Mouse (Mus musculus) midbrain, embryonic 16.5 days (tissue): ENCODE measurements around the gene Carnmt1. TPM values are rescaled to one million over a fixed set of nuclear protein-coding genes. Genes with fewer than 3 reads are reported as not detected.

Source experiments
- ATAC-seq: fragments of 200-750 bp; cut with Nextera tagmentation; 2 replicates; pipeline ENCODE4 v1.8.0; 2017; ENCODE audit warnings: moderate TSS enrichment
- H3K27ac ChIP-seq: fragments of 300-500 bp; sonication (generic); 2 replicates; pipeline ENCODE4 v1.5.1; 2014; ENCODE audit warnings: mild to moderate bottlenecking, low read length, mixed read lengths
- H3K27me3 ChIP-seq: fragments of 300-500 bp; sonication (generic); 2 replicates; pipeline ENCODE4 v1.6.1; 2014; ENCODE audit warnings: low read depth, low read length, mixed read lengths; ENCODE audit not compliant: control insufficient read depth, insufficient read depth
- H3K36me3 ChIP-seq: fragments of 300-500 bp; sonication (generic); 2 replicates; pipeline ENCODE4 v1.6.1; 2014; ENCODE audit warnings: mild to moderate bottlenecking, low read length, moderate library complexity, mixed read lengths; ENCODE audit not compliant: control insufficient read depth, insufficient read depth
- H3K4me1 ChIP-seq: fragments of 300-500 bp; sonication (generic); 2 replicates; pipeline ENCODE4 v1.6.1; 2014; ENCODE audit warnings: mild to moderate bottlenecking, low read length, mixed read lengths; ENCODE audit not compliant: control insufficient read depth, insufficient read depth
- H3K4me2 ChIP-seq: fragments of 300-500 bp; sonication (generic); 2 replicates; pipeline ENCODE4 v1.6.1; 2014; ENCODE audit warnings: mild to moderate bottlenecking, low read length, mixed read lengths
- H3K4me3 ChIP-seq: fragments of 300-500 bp; sonication (generic); 2 replicates; pipeline ENCODE4 v1.5.1; 2014; ENCODE audit warnings: low read depth, mild to moderate bottlenecking, low read length, moderate library complexity, mixed read lengths
- H3K9ac ChIP-seq: fragments of 300-500 bp; sonication (generic); 2 replicates; pipeline ENCODE4 v1.6.1; 2014; ENCODE audit warnings: low read depth, low read length, mixed read lengths
- H3K9me3 ChIP-seq: fragments of 300-500 bp; sonication (generic); replicated peaks from 2 replicates; pipeline ENCODE4 v1.6.1; 2014; ENCODE audit warnings: mild to moderate bottlenecking, low read length, mixed read lengths; ENCODE audit not compliant: control insufficient read depth, poor library complexity, severe bottlenecking
- WGBS: fragments of 180-500 bp; shearing (Covaris S2); extraction: QIAGEN DNeasy Blood & Tissue Kit; methylation state at CpG from one replicate; pipeline ENCODE4 v1.1.7; 2014; 5-methylcytosine and 5-hydroxymethylcytosine counted together
- polyA plus RNA-seq: library from polyadenylated mRNA; unstranded; fragments of >200 nt; fragmentation: Nextera tagmentation; extraction: Ambion mirVana; gene quantifications from 2 replicates; pipeline ENCODE4 v1.2.1, GENCODE M21; 2015

Carnmt1 gene
- polyA plus RNA-seq, 1 experiment from 2014 or later: 10.1 TPM

- H3K9me3 ChIP-seq: no peaks in the 10 kb centered on the region
- ATAC-seq: no peak
These were observed 31.6 kb upstream of the Carnmt1 start for GRCm38 (mm10) chr19:18638949-18639348.

GRCm38 (mm10) chr19:18639552-18639951 is 31.0 kb upstream of the Carnmt1 start:
- Histone ChIP-seq H3K36me3 (no peaks in the 10 kb centered on the region), H3K9me3 (no peaks in the 10 kb centered on the region), H3K4me1 (no peaks in the 10 kb centered on the region), H3K27ac (no peak overlapping the region), H3K4me3 (no peak overlapping the region), H3K9ac (no peak overlapping the region), H3K4me2 (no peak overlapping the region), H3K27me3 (no peaks in the 10 kb centered on the region)
- WGBS: 27% methylated on average over 2 of the region's 2 CpGs
- no peak for ATAC-seq

More at GRCm38 (mm10) chr19:18638949-18639348, 31.6 kb upstream of the Carnmt1 start:
- Histone ChIP-seq H3K4me2 (no peak overlapping the region), H3K4me1 (no peaks in the 10 kb centered on the region), H3K36me3 (no peaks in the 10 kb centered on the region), H3K4me3 (no peak overlapping the region), H3K9ac (no peak overlapping the region), H3K27me3 (no peaks in the 10 kb centered on the region), H3K27ac (no peak overlapping the region)
- 79% methylated on average over 5 of the region's 5 CpGs for WGBS

GRCm38 (mm10) chr19:18641001-18641400 is 29.6 kb upstream of the Carnmt1 start:
- no peak for ATAC-seq
- no peak overlapping the region for H3K9ac ChIP-seq
- no peaks in the 10 kb centered on the region for H3K9me3 ChIP-seq
- H3K4me3 ChIP-seq: no peak overlapping the region
- H3K27ac ChIP-seq: no peak overlapping the region
- H3K4me2 ChIP-seq: no peak overlapping the region
- H3K36me3 ChIP-seq: no peaks in the 10 kb centered on the region
- no peaks in the 10 kb centered on the region for H3K4me1 ChIP-seq
- 85% methylated on average over 4 of the region's 4 CpGs for WGBS
- H3K27me3 ChIP-seq: no peaks in the 10 kb centered on the region

- H3K27ac ChIP-seq: no peak overlapping the region
- H3K4me3 ChIP-seq: no peak overlapping the region
- 49% methylated on average over 4 of the region's 4 CpGs for WGBS
- H3K36me3 ChIP-seq: no peaks in the 10 kb centered on the region
- H3K9me3 ChIP-seq: no peaks in the 10 kb centered on the region
- no peak overlapping the region for H3K4me2 ChIP-seq
- H3K27me3 ChIP-seq: no peaks in the 10 kb centered on the region
- no peaks in the 10 kb centered on the region for H3K4me1 ChIP-seq
- H3K9ac ChIP-seq: no peak overlapping the region
- no peak for ATAC-seq
These were observed 27.2 kb upstream of the Carnmt1 start for GRCm38 (mm10) chr19:18643411-18643810.

- no peak for ATAC-seq
- no peaks in the 10 kb centered on the region for H3K27me3 ChIP-seq
- H3K9ac ChIP-seq: no peak overlapping the region
- no peaks in the 10 kb centered on the region for H3K36me3 ChIP-seq
- H3K4me2 ChIP-seq: no peak overlapping the region
- no peaks in the 10 kb centered on the region for H3K9me3 ChIP-seq
- no peak overlapping the region for H3K27ac ChIP-seq
- no peaks in the 10 kb centered on the region for H3K4me1 ChIP-seq
- no peak overlapping the region for H3K4me3 ChIP-seq
- WGBS: 80% methylated on average over 6 of the region's 6 CpGs
These were observed 26.5 kb upstream of the Carnmt1 start for GRCm38 (mm10) chr19:18644084-18644483.

- 84% methylated on average over 3 of the region's 3 CpGs for WGBS
These were observed 24.2 kb upstream of the Carnmt1 start for GRCm38 (mm10) chr19:18646397-18646796.

GRCm38 (mm10) chr19:18646853-18647420 is 23.6 kb upstream of the Carnmt1 start:
- Histone ChIP-seq H3K4me3 (no peak overlapping the region), H3K4me1 (no peaks in the 10 kb centered on the region), H3K36me3 (no peaks in the 10 kb centered on the region), H3K27ac (no peak overlapping the region), H3K4me2 (no peak overlapping the region), H3K27me3 (no peaks in the 10 kb centered on the region), H3K9me3 (no peaks in the 10 kb centered on the region), H3K9ac (no peak overlapping the region)
- ATAC-seq: no peak
- WGBS: 44% methylated on average over 5 of the region's 5 CpGs

More at GRCm38 (mm10) chr19:18646397-18646796, 24.2 kb upstream of the Carnmt1 start:
- Histone ChIP-seq H3K4me2 (no peak overlapping the region), H3K36me3 (no peaks in the 10 kb centered on the region), H3K27ac (no peak overlapping the region), H3K9me3 (no peaks in the 10 kb centered on the region), H3K9ac (no peak overlapping the region), H3K27me3 (no peaks in the 10 kb centered on the region), H3K4me3 (no peak overlapping the region), H3K4me1 (no peaks in the 10 kb centered on the region)
- no peak for ATAC-seq

GRCm38 (mm10) chr19:18647775-18648557 is 22.6 kb upstream of the Carnmt1 start:
- Histone ChIP-seq H3K4me2 (no peak overlapping the region), H3K27me3 (no peaks in the 10 kb centered on the region), H3K4me3 (no peak overlapping the region), H3K27ac (no peak overlapping the region), H3K9me3 (no peaks in the 10 kb centered on the region), H3K36me3 (no peaks in the 10 kb centered on the region), H3K4me1 (no peaks in the 10 kb centered on the region), H3K9ac (no peak overlapping the region)
- WGBS: 78% methylated on average over 9 of the region's 9 CpGs
- ATAC-seq: no peak

GRCm38 (mm10) chr19:18648558-18648945 is 22.0 kb upstream of the Carnmt1 start:
- Histone ChIP-seq H3K4me3 (no peak overlapping the region), H3K27me3 (no peaks in the 10 kb centered on the region), H3K27ac (no peak overlapping the region), H3K4me1 (no peaks in the 10 kb centered on the region), H3K9ac (no peak overlapping the region), H3K4me2 (no peak overlapping the region), H3K36me3 (no peaks in the 10 kb centered on the region), H3K9me3 (no peaks in the 10 kb centered on the region)
- ATAC-seq: no peak
- 76% methylated on average over 6 of the region's 6 CpGs for WGBS
